Mouse (Mus musculus) limb, embryonic 13.5 days (tissue): ENCODE measurements at regions not wholly inside any gene's neighbourhood (a gene's known extent, or its start where the extent isn't known, plus 50 kb on each side); places are given as distances from the start of the nearest gene placed in this dataset.

Experiments
- ATAC-seq: fragments of 200-750 bp; cut with Nextera tagmentation; 2 replicates; pipeline ENCODE4 v1.8.0; 2017; ENCODE audit warnings: low read depth, moderate number of reproducible peaks, moderate TSS enrichment; ENCODE audit not compliant: low FRiP score
- H3K27ac ChIP-seq: fragments of 300-500 bp; sonication (generic); 2 replicates; pipeline ENCODE4 v1.5.1; 2015; ENCODE audit warnings: inconsistent platforms, mild to moderate bottlenecking, moderate library complexity
- H3K27me3 ChIP-seq: fragments of 300-500 bp; sonication (generic); 2 replicates; pipeline ENCODE4 v1.6.1; 2015; ENCODE audit warnings: mild to moderate bottlenecking, inconsistent platforms
- H3K36me3 ChIP-seq: fragments of 300-500 bp; sonication (generic); 2 replicates; pipeline ENCODE4 v1.6.1; 2015; ENCODE audit warnings: inconsistent platforms, mild to moderate bottlenecking, moderate library complexity
- H3K4me1 ChIP-seq: fragments of 300-500 bp; sonication (generic); 2 replicates; pipeline ENCODE4 v1.6.1; 2015; ENCODE audit warnings: inconsistent platforms
- H3K4me2 ChIP-seq: fragments of 300-500 bp; sonication (generic); replicated peaks from 2 replicates; pipeline ENCODE4 v1.6.1; 2015; ENCODE audit warnings: inconsistent platforms, mild to moderate bottlenecking, moderate library complexity
- H3K4me3 ChIP-seq: fragments of 300-500 bp; sonication (generic); 2 replicates; pipeline ENCODE4 v1.5.1; 2015; ENCODE audit warnings: moderate library complexity, mild to moderate bottlenecking, inconsistent platforms
- H3K9ac ChIP-seq: fragments of 300-500 bp; sonication (generic); 2 replicates; pipeline ENCODE4 v1.6.1; 2015; ENCODE audit warnings: mild to moderate bottlenecking, inconsistent platforms
- H3K9me3 ChIP-seq: fragments of 300-500 bp; sonication (generic); 2 replicates; pipeline ENCODE4 v1.6.1; 2016; ENCODE audit warnings: inconsistent platforms
- WGBS: fragments of 180-500 bp; shearing (Covaris S2); methylation state at CpG from one replicate; pipeline ENCODE4 v1.1.7; 2015; 5-methylcytosine and 5-hydroxymethylcytosine counted together

- no peak for ATAC-seq
- no peaks in the 10 kb centered on the region for H3K27me3 ChIP-seq
- 85% methylated on average over 4 of the region's 4 CpGs for WGBS
Measured at GRCm38 (mm10) chr6:135473146-135473545, 110.8 kb downstream of the Emp1 start.

DNA sequence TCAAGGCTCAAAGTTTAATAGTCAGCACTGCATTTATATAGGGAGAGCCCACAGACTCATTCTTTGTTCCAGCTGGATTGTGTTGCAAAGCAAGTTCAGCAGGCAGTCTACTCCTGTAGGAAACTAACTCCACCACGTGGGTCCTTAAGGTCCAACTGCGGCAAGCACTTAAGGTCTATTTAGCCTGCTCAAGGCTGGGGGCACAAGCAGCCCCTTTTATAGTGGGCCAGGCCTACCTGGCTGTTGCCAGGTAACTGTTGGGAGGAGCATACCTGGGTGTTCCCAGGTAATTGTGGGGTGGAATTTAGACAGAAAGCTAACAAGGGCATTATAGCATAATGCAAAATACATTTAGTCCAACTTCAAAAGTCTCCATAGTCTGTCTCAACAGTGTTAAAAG, 126.5 kb downstream of the Emp1 start:
- Histone ChIP-seq H3K4me1 (peaks cover 9% of the 10 kb centered on the region), H3K36me3 (no peaks in the 10 kb centered on the region), H3K27ac (no peak overlapping the region), H3K9me3 (no peaks in the 10 kb centered on the region), H3K4me3 (no peak overlapping the region), H3K9ac (no peak overlapping the region), H3K27me3 (no peaks in the 10 kb centered on the region), H3K4me2 (no peak overlapping the region)
- 58% methylated on average over 2 of the region's 2 CpGs for WGBS
- no peak for ATAC-seq

More at GRCm38 (mm10) chr6:135473146-135473545, 110.8 kb downstream of the Emp1 start:
- Histone ChIP-seq H3K4me1 (peaks cover 14% of the 10 kb centered on the region; the same call in 1 of the 2 replicates), H3K9ac (no peak overlapping the region), H3K27ac (no peak overlapping the region), H3K9me3 (no peaks in the 10 kb centered on the region), H3K4me2 (no peak overlapping the region), H3K4me3 (no peak overlapping the region), H3K36me3 (no peaks in the 10 kb centered on the region)

- Histone ChIP-seq H3K4me1 (no peaks in the 10 kb centered on the region), H3K36me3 (no peaks in the 10 kb centered on the region), H3K9ac (no peak overlapping the region), H3K4me3 (no peak overlapping the region), H3K27me3 (no peaks in the 10 kb centered on the region), H3K4me2 (no peak overlapping the region), H3K9me3 (no peaks in the 10 kb centered on the region), H3K27ac (no peak overlapping the region)
- ATAC-seq, result no peak
- 78% methylated on average over 1 of the region's 1 CpGs for WGBS
Measured at GRCm38 (mm10) chr6:135493983-135494382, 131.6 kb downstream of the Emp1 start.

GRCm38 (mm10) chr6:135495841-135496240, 133.5 kb downstream of the Emp1 start:
- 0 out of 2 replicates have a peak, but pooled peaks cover 4% of the 10 kb centered on the region for H3K27me3 ChIP-seq
- no peak overlapping the region for H3K9ac ChIP-seq
- no peak for ATAC-seq
- no peak overlapping the region for H3K4me2 ChIP-seq
- no peak overlapping the region for H3K4me3 ChIP-seq
- no peaks in the 10 kb centered on the region for H3K36me3 ChIP-seq
- no peaks in the 10 kb centered on the region for H3K9me3 ChIP-seq
- H3K27ac ChIP-seq, result no peak overlapping the region
- H3K4me1 ChIP-seq, result no peaks in the 10 kb centered on the region
- WGBS, result 73% methylated on average over 2 of the region's 2 CpGs

DNA sequence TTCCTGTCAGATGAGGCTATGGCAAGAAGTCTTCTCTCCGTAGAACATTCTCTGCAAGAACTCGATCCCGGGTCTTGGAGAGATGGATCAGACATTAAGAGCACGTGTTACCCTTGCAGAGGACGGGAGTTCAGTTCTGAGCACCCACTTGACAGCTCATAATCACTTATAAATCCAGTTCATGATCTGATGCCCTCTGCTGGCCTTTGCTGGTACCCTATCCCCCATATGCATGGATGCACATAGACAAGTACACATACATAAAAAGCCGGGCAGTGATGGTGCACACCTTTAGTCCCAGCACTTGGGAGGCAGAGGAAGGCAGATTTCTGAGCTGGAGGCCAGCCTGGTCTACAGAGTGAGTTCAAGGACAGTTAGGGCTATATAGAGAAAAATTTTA, 136.2 kb downstream of the Emp1 start:
- Histone ChIP-seq H3K4me3 (no peak overlapping the region), H3K9ac (no peak overlapping the region), H3K27me3 (0 out of 2 replicates have a peak, but pooled peaks cover 4% of the 10 kb centered on the region), H3K36me3 (no peaks in the 10 kb centered on the region), H3K4me2 (no peak overlapping the region), H3K4me1 (0 out of 2 replicates have a peak, but pooled peaks cover 4% of the 10 kb centered on the region), H3K27ac (no peak overlapping the region), H3K9me3 (no peaks in the 10 kb centered on the region)
- 90% methylated on average over 6 of the region's 6 CpGs for WGBS
- ATAC-seq, result no peak

- ATAC-seq, result no peak
- 64% methylated on average over 3 of the region's 3 CpGs for WGBS
- Histone ChIP-seq H3K9ac (no peak overlapping the region), H3K4me1 (0 out of 2 replicates have a peak, but pooled peaks cover 4% of the 10 kb centered on the region), H3K9me3 (no peaks in the 10 kb centered on the region), H3K36me3 (no peaks in the 10 kb centered on the region), H3K4me3 (no peak overlapping the region), H3K27me3 (0 out of 2 replicates have a peak, but pooled peaks cover 4% of the 10 kb centered on the region), H3K4me2 (no peak overlapping the region), H3K27ac (no peak overlapping the region)
Measured at GRCm38 (mm10) chr6:135500381-135500780, 138.0 kb downstream of the Emp1 start.

DNA sequence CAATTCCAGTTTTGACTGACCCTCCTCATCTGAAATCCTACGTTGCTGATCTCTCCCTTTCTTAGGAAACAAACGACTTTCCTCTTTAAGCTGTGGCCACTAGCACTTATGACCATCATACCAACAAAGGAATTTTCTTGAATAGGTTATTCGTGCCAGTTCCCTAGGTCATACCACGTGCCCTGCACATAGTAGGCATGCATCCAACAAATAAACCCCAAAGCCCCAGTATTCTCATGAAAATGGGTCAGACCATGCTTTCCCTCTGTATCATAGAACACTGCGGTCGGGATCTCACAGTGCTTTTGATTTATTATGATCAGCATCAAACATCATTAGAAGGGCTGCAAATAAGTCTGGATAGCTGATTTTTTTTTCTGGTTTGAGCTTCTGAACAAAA, 139.4 kb downstream of the Emp1 start:
- no peak for ATAC-seq
- WGBS, result 76% methylated on average over 6 of the region's 6 CpGs

GRCm38 (mm10) chr6:135502405-135502804, 140.1 kb downstream of the Emp1 start:
- Histone ChIP-seq H3K4me2 (no peak overlapping the region), H3K4me3 (no peak overlapping the region), H3K9ac (no peak overlapping the region), H3K27me3 (0 out of 2 replicates have a peak, but pooled peaks cover 4% of the 10 kb centered on the region), H3K4me1 (0 out of 2 replicates have a peak, but pooled peaks cover 4% of the 10 kb centered on the region), H3K27ac (no peak overlapping the region), H3K36me3 (no peaks in the 10 kb centered on the region), H3K9me3 (no peaks in the 10 kb centered on the region)
- no peak for ATAC-seq
- whole genome bisulfite sequencing, result 49% methylated on average over 8 of the region's 8 CpGs

More for the DNA sequence above, 139.4 kb downstream of the Emp1 start:
- H3K4me2 ChIP-seq, result no peak overlapping the region
- H3K9ac ChIP-seq, result no peak overlapping the region
- 0 out of 2 replicates have a peak, but pooled peaks cover 4% of the 10 kb centered on the region for H3K27me3 ChIP-seq
- 0 out of 2 replicates have a peak, but pooled peaks cover 4% of the 10 kb centered on the region for H3K4me1 ChIP-seq
- H3K27ac ChIP-seq, result no peak overlapping the region
- H3K9me3 ChIP-seq, result no peaks in the 10 kb centered on the region
- no peak overlapping the region for H3K4me3 ChIP-seq
- H3K36me3 ChIP-seq, result no peaks in the 10 kb centered on the region

DNA sequence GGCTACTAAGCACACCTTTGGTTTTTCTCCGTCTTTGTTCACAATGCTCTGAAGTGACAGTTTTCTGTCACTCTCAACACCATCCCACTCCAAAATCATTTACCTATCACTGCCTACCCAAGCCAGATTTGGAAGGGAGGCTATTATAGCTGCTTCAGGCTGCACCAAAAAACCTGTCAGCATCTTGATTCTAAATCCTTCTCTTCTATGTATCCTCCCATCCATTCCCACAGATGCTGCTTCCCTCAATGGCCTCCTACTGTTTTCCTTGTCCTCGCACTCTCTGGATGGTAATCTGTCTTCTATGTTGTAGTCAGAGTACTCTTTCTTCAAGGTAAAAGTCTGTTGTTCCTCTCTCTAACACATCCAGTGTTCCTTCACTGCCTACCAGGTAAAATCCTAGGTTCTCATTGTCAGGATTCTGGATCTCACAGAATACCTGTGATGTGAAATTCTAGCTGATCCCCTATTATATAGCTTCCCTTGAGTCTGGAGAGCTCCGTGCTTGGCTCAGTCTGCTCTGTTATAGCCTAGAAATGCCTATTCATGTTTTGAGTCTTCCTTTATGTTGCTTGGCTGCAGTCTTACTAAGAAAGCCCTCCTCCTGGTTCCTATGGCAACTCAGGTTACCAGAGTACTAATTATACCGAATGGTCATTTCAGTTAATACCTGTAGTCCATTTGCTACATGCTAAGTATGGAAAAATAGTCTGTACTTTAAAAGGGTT, 156.5 kb downstream of the Emp1 start:
- Histone ChIP-seq H3K36me3 (no peaks in the 10 kb centered on the region), H3K9ac (no peak overlapping the region), H3K4me1 (peaks cover 3% of the 10 kb centered on the region; the same call in 1 of the 2 replicates), H3K4me3 (no peak overlapping the region), H3K9me3 (no peaks in the 10 kb centered on the region), H3K27ac (no peak overlapping the region), H3K27me3 (peaks cover 37% of the 10 kb centered on the region), H3K4me2 (no peak overlapping the region)
- no peak for ATAC-seq
- WGBS, result 63% methylated on average over 4 of the region's 4 CpGs

DNA sequence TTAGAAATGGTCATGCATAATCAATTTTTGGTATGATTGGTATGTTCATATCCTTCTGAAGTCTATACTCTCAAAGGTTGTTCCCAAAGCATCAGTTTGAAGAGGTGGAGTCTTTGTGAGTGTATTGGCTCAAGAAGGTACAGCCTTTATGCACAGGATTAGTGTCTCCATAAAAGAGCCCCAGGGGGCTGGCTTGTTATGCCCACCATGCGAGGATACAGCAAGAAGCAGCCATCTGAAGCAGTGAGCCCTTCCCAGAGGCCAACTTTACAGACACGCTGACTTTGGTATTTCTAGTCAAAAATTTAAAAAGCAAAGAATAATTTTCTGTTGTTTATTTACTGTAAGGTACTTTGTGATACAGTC, 157.1 kb downstream of the Emp1 start:
- no peak for ATAC-seq
- Histone ChIP-seq H3K9ac (no peak overlapping the region), H3K36me3 (no peaks in the 10 kb centered on the region), H3K9me3 (no peaks in the 10 kb centered on the region), H3K27me3 (peaks cover 43% of the 10 kb centered on the region), H3K27ac (no peak overlapping the region), H3K4me1 (peaks cover 3% of the 10 kb centered on the region; the same call in 1 of the 2 replicates), H3K4me2 (no peak overlapping the region), H3K4me3 (no peak overlapping the region)
- 44% methylated on average over 2 of the region's 2 CpGs for WGBS

GRCm38 (mm10) chr6:135520868-135521267, 158.5 kb downstream of the Emp1 start:
- Histone ChIP-seq H3K27me3 (peaks cover 47% of the 10 kb centered on the region), H3K4me1 (peaks cover 11% of the 10 kb centered on the region), H3K9me3 (no peaks in the 10 kb centered on the region), H3K4me2 (no peak overlapping the region), H3K9ac (no peak overlapping the region), H3K36me3 (no peaks in the 10 kb centered on the region), H3K4me3 (no peak overlapping the region), H3K27ac (no peak overlapping the region)
- 52% methylated on average over 2 of the region's 2 CpGs for WGBS
- ATAC-seq, result no peak

- Histone ChIP-seq H3K27me3 (peaks cover 67% of the 10 kb centered on the region), H3K9ac (no peak overlapping the region), H3K4me3 (no peak overlapping the region), H3K9me3 (no peaks in the 10 kb centered on the region), H3K4me2 (no peak overlapping the region), H3K27ac (no peak overlapping the region), H3K36me3 (no peaks in the 10 kb centered on the region), H3K4me1 (peaks cover 27% of the 10 kb centered on the region)
- WGBS, result 55% methylated on average over 5 of the region's 5 CpGs
- ATAC-seq, result no peak
Measured at GRCm38 (mm10) chr6:135524886-135525285, 162.5 kb downstream of the Emp1 start.
